Mouse (Mus musculus) lung, adult 2 months (tissue): Measurements from ENCODE around the gene Hmces.

Source experiments
- CTCF ChIP-seq: fragments of 200-500 bp; IDR thresholded peaks from 2 replicates; pipeline ENCODE4 v1.5.1; 2011; ENCODE audit warnings: mild to moderate bottlenecking, low read length, control low read depth; ENCODE audit not compliant: insufficient read depth
- POLR2A ChIP-seq: fragments of 200-500 bp; IDR thresholded peaks from 2 replicates; pipeline ENCODE4 v1.6.1; 2011; ENCODE audit warnings: low read depth, mild to moderate bottlenecking, control low read depth, low read length, borderline replicate concordance; ENCODE audit errors: extremely low read depth

DNA sequence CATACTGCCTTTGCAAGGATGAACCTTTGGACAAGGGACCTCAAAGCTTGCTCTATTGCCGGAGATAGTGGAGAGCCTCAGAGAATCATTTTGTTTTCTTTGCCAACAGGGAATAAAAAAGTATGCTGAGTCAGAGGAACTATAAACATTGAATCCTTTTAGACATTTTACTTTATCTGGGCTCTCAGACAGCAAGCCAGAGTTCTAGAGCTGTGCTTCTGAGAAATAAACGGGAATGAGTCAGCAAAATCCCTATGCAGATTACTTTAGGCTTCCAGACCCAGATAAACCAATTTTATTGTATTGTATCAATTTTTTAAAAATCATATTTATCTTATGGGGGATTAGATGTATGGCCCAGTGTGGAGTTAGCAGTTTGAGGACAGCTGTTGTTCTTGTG, 46.5 kb upstream of the Hmces start:
- TF ChIP-seq POLR2A (no peak), CTCF (no peak)
